ENCODE assay signal across 10 mouse cellular contexts in genomic region chr2:116068461-116068860, GRCm38 (mm10). TPM values are rescaled to one million over a fixed set of nuclear protein-coding genes. Genes with fewer than 3 reads are reported as not detected.
DNase-seq lines count a peak whose midpoint lies in the region; ATAC-seq and TF ChIP-seq lines count a peak whose summit lies in the region.
"Had no signal": no experiment of that assay in that cellular context is flagged by ENCODE, and none has a peak within 500 bp of the region (broad histone marks: within the 10 kb centered on the region; RNA-seq: fewer than 3 reads in every experiment).

No protein-coding gene starts in this region.

- no peak for TF ChIP-seq CTCF in heart, postnatal 0 days (IDR thresholded peaks at IDR 0.05; ENCODE audit: low read depth)

- no peaks in the 10 kb centered on the region for H3K36me3 ChIP-seq in heart, postnatal 0 days (replicated peaks; ENCODE audit: control insufficient read depth, insufficient read depth, low read length)
- no peaks in the 10 kb centered on the region for H3K36me3 ChIP-seq in embryonic facial prominence, embryonic 11.5 days (replicated peaks; ENCODE audit: control insufficient read depth, insufficient read depth, low read depth, low read length)
- no peaks in the 10 kb centered on the region for H3K36me3 ChIP-seq in hindbrain, embryonic 15.5 days
- no peaks in the 10 kb centered on the region for H3K36me3 ChIP-seq in midbrain, embryonic 14.5 days (ENCODE audit: control insufficient read depth, insufficient read depth, low read length)

- peak overlapping the region; percentile 56 for H3K9ac ChIP-seq in heart, postnatal 0 days (replicated peaks; ENCODE audit: low read depth, low read length)
- H3K9ac ChIP-seq in embryonic facial prominence, embryonic 11.5 days (replicated peaks; ENCODE audit: low read length), result peak overlapping the region; percentile 74
- H3K9ac ChIP-seq in hindbrain, embryonic 15.5 days, result peak overlapping the region; percentile 46
- H3K9ac ChIP-seq in midbrain, embryonic 14.5 days (replicated peaks; ENCODE audit: low read length), result peak overlapping the region; percentile 74

- H3K27me3 ChIP-seq in heart, postnatal 0 days (ENCODE audit: control insufficient read depth, insufficient read depth, low read length), result no peaks in the 10 kb centered on the region
- H3K27me3 ChIP-seq in embryonic facial prominence, embryonic 11.5 days (ENCODE audit: control insufficient read depth, insufficient read depth, low read length), result no peaks in the 10 kb centered on the region
- no peaks in the 10 kb centered on the region for H3K27me3 ChIP-seq in hindbrain, embryonic 15.5 days
- peaks cover 11% of the 10 kb centered on the region for H3K27me3 ChIP-seq in midbrain, embryonic 14.5 days (ENCODE audit: control insufficient read depth, insufficient read depth, low read length)

- 36% methylated on average over 11 of the region's 11 CpGs for WGBS in heart, postnatal 0 days
- WGBS in embryonic facial prominence, embryonic 11.5 days, result 1% methylated on average over 11 of the region's 11 CpGs
- WGBS in hindbrain, embryonic 15.5 days, result 5% methylated on average over 11 of the region's 11 CpGs
- WGBS in midbrain, embryonic 14.5 days, result 3% methylated on average over 11 of the region's 11 CpGs

- intact Hi-C loops in heart, postnatal 25 days (cut with DNase I), result loop anchor here (10.0 kb wide), 1 partner anchor 484 kb away; the partner anchor contains the start of gene BC052040

- peak overlapping the region; percentile 85 for H3K4me3 ChIP-seq in heart, postnatal 0 days (ENCODE audit: low read depth, low read length)
- peak overlapping the region; percentile 76 for H3K4me3 ChIP-seq in embryonic facial prominence, embryonic 11.5 days (ENCODE audit: low read depth, low read length)
- H3K4me3 ChIP-seq in hindbrain, embryonic 15.5 days, result peak overlapping the region; percentile 68
- peak overlapping the region; percentile 66 for H3K4me3 ChIP-seq in midbrain, embryonic 14.5 days (replicated peaks; ENCODE audit: low read depth, low read length)

- no peak for TF ChIP-seq EP300 in heart, postnatal 0 days (IDR thresholded peaks at IDR 0.05; ENCODE audit: low read depth)

- ATAC-seq in heart, postnatal 0 days (ENCODE audit: insufficient read depth, low read depth), result no peak
- ATAC-seq in embryonic facial prominence, embryonic 11.5 days (replicated peaks; ENCODE audit: insufficient number of reproducible peaks, low FRiP score, low TSS enrichment, low read depth), result no peak
- no peak for ATAC-seq in hindbrain, embryonic 15.5 days (ENCODE audit: low FRiP score, low read depth)
- no peak for ATAC-seq in midbrain, embryonic 14.5 days (ENCODE audit: low FRiP score, low TSS enrichment)
- ATAC-seq in cerebellum, adult (ENCODE audit: insufficient number of reproducible peaks, low FRiP score, low TSS enrichment), result no peak

- H3K9me3 ChIP-seq in heart, postnatal 0 days (replicated peaks; ENCODE audit: control insufficient read depth, low read length), result no peaks in the 10 kb centered on the region
- H3K9me3 ChIP-seq in embryonic facial prominence, embryonic 11.5 days (replicated peaks; ENCODE audit: control insufficient read depth, low read length), result no peaks in the 10 kb centered on the region
- no peaks in the 10 kb centered on the region for H3K9me3 ChIP-seq in hindbrain, embryonic 15.5 days
- no peaks in the 10 kb centered on the region for H3K9me3 ChIP-seq in midbrain, embryonic 14.5 days (ENCODE audit: control insufficient read depth, low read length)

- DNase-seq in heart, postnatal 0 days (ENCODE audit: low spot score), result peak; percentile 8
- no peak for DNase-seq in heart, postnatal 25 days (ENCODE audit: low spot score)
- DNase-seq in embryonic facial prominence, embryonic 11.5 days (ENCODE audit: low spot score), result no peak
- peak; percentile 30 for DNase-seq in midbrain, embryonic 14.5 days
- DNase-seq in spleen, postnatal 4 days (ENCODE audit: low spot score in 2 of 2), result no peak
- DNase-seq in T-cell, adult 2 months (ENCODE audit: low spot score), result no peak
- DNase-seq: gastrocnemius, postnatal 25 days; lung, postnatal 36 days had no signal

- H3K4me1 ChIP-seq in heart, postnatal 0 days (ENCODE audit: control insufficient read depth, insufficient read depth), result no peaks in the 10 kb centered on the region
- H3K4me1 ChIP-seq in embryonic facial prominence, embryonic 11.5 days (ENCODE audit: control insufficient read depth, insufficient read depth, low read length), result no peaks in the 10 kb centered on the region
- H3K4me1 ChIP-seq in hindbrain, embryonic 15.5 days (replicated peaks), result peaks cover 21% of the 10 kb centered on the region
- no peaks in the 10 kb centered on the region for H3K4me1 ChIP-seq in midbrain, embryonic 14.5 days (ENCODE audit: control insufficient read depth, insufficient read depth, low read length)

- peak overlapping the region; percentile 86 for H3K4me2 ChIP-seq in heart, postnatal 0 days (ENCODE audit: low read depth, low read length)
- H3K4me2 ChIP-seq in embryonic facial prominence, embryonic 11.5 days (ENCODE audit: low read depth, low read length), result peak overlapping the region; percentile 84; the same call in 1 of the 2 replicates
- H3K4me2 ChIP-seq in hindbrain, embryonic 15.5 days, result peak overlapping the region; percentile 73
- H3K4me2 ChIP-seq in midbrain, embryonic 14.5 days (ENCODE audit: low read length), result peak overlapping the region; percentile 59

- H3K27ac ChIP-seq in heart, postnatal 0 days (ENCODE audit: low read depth), result peak overlapping the region; percentile 96
- H3K27ac ChIP-seq in embryonic facial prominence, embryonic 11.5 days (replicated peaks; ENCODE audit: low read depth, low read length), result peak overlapping the region; percentile 97; the same call in 1 of the 2 replicates
- peak overlapping the region; percentile 97 for H3K27ac ChIP-seq in hindbrain, embryonic 15.5 days (replicated peaks)
- H3K27ac ChIP-seq in midbrain, embryonic 14.5 days (replicated peaks; ENCODE audit: low read depth, low read length), result peak overlapping the region; percentile 93

RNA-seq across cellular contexts. Expression of gene Meis2, which starts 2.8 kb away (rescaled TPM):
- total RNA-seq in heart, postnatal 0 days (2014; rRNA removed; ENCODE audit: low replicate concordance), result 30.5 and 42.2 TPM in 2 replicates
- 15.4 and 15.7 TPM in 2 replicates for polyA plus RNA-seq in heart, postnatal 0 days (2015; fragmentation: Nextera tagmentation; extraction: Ambion mirVana)
- 10 to 100 TPM; 22.3 to 23.0 TPM for total RNA-seq in heart, postnatal 25 days (2021)
- polyA plus RNA-seq in embryonic facial prominence, embryonic 11.5 days (2014; fragmentation: Nextera tagmentation; extraction: Ambion mirVana), result 58.8 and 65.3 TPM in 2 replicates
- 139 and 140 TPM in 2 replicates for polyA plus RNA-seq in hindbrain, embryonic 15.5 days (2015; fragmentation: Nextera tagmentation; extraction: Ambion mirVana)
- polyA plus RNA-seq in midbrain, embryonic 14.5 days (2014; fragmentation: Nextera tagmentation; extraction: Ambion mirVana), result 83.1 and 84.9 TPM in 2 replicates

Comparison
In these comparisons a context has a peak if more than half of its experiments do, and no peak if none do; other contexts are left out.
1. DNase-seq: peak in heart, postnatal 0 days (single experiment) and midbrain, embryonic 14.5 days (single experiment); none in heart, postnatal 25 days (single experiment), embryonic facial prominence, embryonic 11.5 days (single experiment), spleen, postnatal 4 days (0 of 2) and T-cell, adult 2 months (single experiment).
2. Peak in every context shown above with its lines, with median percentiles within 50 percentile points of each other: H3K27ac ChIP-seq, H3K4me2 ChIP-seq, H3K4me3 ChIP-seq and H3K9ac ChIP-seq.